Mouse (Mus musculus): ENCODE results near the gene Cul5. TPM values are rescaled to one million over a fixed set of nuclear protein-coding genes. Genes with fewer than 3 reads are reported as not detected.

Gene Cul5
- total and polyA plus RNA-seq, 3 experiments, result 6.1 to 45.4 (median 43.0) TPM

DNA sequence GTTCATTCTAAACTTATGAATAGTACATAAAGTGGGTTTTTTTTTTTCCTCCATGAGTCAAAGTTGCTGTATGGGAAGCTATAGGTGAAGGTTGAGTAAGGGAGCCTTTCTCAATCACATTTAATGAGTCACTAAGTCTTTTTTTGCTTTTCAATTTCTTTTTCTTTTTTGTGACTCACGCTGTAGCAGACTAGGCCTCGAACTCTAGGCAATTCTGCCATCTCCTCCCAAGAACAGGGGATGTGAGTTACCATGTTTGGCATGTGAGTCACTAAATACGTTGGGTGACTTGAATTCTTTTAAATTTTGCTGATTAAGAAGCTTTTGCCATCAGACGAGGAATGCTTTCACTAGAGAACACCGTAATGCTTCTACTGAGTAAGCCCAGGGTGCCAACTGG lies 26.0 kb upstream of the Cul5 start:
- no peak overlapping the region for H3K27ac ChIP-seq
- WGBS, result 75% methylated on average over 5 of the region's 5 CpGs
- H3K9ac ChIP-seq (ENCODE audit: low read depth, low read length), result no peak overlapping the region
- H3K79me2 ChIP-seq (replicated peaks; ENCODE audit: control insufficient read depth, insufficient read depth, low read length), result no peaks in the 10 kb centered on the region
- intact Hi-C loops (cut with DNase I), result no loop called here
- H3K4me1 ChIP-seq (ENCODE audit: control insufficient read depth, insufficient read depth, low read length), result no peaks in the 10 kb centered on the region
- H3K4me3 ChIP-seq, result no peak overlapping the region
- H3K27me3 ChIP-seq (ENCODE audit: control insufficient read depth, insufficient read depth, low read length), result no peaks in the 10 kb centered on the region
- TF ChIP-seq POLR2A (IDR thresholded peaks at IDR 0.05; ENCODE audit: insufficient read depth, low read depth, low read length), result no peak
- no peak for DNase-seq
- no peaks in the 10 kb centered on the region for H3K36me3 ChIP-seq (ENCODE audit: control insufficient read depth, insufficient read depth, low read length)

DNA sequence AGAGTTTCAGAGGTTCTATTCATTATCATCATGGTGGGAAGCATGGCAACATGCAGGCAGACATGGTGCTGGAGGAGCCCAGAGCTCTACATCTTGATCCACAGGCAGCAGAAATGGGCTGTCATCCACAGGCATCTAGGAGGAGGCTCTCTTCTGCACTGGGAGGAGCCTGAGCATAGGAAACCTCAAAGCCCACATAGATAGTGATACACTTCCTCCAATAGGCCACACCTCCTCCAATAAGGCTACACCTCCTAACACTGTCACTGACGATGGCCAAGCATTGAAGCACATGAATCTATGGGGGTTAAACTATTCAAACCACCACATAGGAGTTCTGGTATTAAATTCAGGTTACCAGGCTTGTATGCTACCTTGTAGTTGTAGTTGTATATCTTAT lies 23.9 kb upstream of the Cul5 start:
- H3K79me2 ChIP-seq (replicated peaks; ENCODE audit: control insufficient read depth, insufficient read depth, low read length), result no peaks in the 10 kb centered on the region
- no peak for TF ChIP-seq EP300 (IDR thresholded peaks at IDR 0.05; ENCODE audit: insufficient read depth, low read depth, low read length)
- no peak for TF ChIP-seq POLR2A (IDR thresholded peaks at IDR 0.05; ENCODE audit: insufficient read depth, low read depth, low read length)
- no peak for TF ChIP-seq CTCF (IDR thresholded peaks at IDR 0.05)
- WGBS, result 67% methylated on average over 1 of the region's 1 CpGs
- no peaks in the 10 kb centered on the region for H3K27me3 ChIP-seq (ENCODE audit: control insufficient read depth, insufficient read depth, low read length)
- H3K9ac ChIP-seq (ENCODE audit: low read depth, low read length), result no peak overlapping the region
- H3K4me1 ChIP-seq (ENCODE audit: control insufficient read depth, insufficient read depth, low read length), result no peaks in the 10 kb centered on the region
- no peaks in the 10 kb centered on the region for H3K36me3 ChIP-seq (ENCODE audit: control insufficient read depth, insufficient read depth, low read length)
- intact Hi-C loops (cut with DNase I), result no loop called here
- no peak overlapping the region for H3K4me3 ChIP-seq
- DNase-seq, result no peak
- no peak overlapping the region for H3K27ac ChIP-seq

DNA sequence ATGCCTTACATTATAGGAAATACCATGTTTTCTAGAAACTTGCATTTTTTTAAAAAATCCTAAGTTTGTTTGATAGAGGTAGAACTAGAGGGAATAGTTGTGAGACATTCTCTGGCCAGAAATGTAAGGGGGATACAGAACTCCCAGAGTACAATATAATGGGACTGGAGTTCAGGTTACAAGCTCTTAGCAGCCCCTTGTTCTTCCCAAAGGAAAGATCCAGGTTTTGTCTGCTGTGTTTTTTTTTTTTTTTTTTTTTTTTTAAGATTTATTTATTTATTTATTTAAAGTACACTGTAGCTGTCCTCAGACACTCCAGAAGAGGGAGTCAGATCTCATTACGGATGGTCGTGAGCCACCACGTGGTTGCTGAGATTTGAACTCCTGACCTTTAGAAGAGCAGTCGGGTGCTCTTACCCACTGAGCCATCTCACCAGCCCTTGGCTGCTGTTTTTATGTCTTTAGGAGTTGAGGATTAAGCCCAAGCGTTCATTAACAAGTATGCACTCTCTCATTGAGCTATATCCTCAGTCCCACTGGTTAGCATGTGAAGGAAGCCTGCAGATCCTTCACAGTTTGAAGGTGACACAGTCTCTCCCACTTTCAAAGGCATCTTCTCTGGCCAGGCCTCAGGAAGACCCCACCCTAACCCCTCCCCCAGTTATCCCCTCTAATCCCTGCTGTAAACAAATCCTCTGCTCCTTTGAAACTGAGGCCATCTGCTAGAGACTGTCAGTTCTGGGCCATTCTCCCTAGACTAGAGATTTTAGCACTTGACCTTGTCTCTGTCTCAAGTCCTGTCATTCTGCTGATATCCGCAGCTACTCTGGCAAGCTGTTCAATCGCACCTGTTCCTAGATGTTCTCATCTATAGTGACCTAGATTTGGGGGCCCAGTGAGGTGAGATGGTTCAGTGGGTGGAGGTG lies 22.2 kb upstream of the Cul5 start:
- DNase-seq, result no peak
- TF ChIP-seq POLR2A (IDR thresholded peaks at IDR 0.05; ENCODE audit: insufficient read depth, low read depth, low read length) (no peak), CTCF (IDR thresholded peaks at IDR 0.05) (no peak), EP300 (IDR thresholded peaks at IDR 0.05; ENCODE audit: insufficient read depth, low read depth, low read length) (no peak)
- Histone ChIP-seq H3K27me3 (ENCODE audit: control insufficient read depth, insufficient read depth, low read length) (no peaks in the 10 kb centered on the region), H3K4me3 (no peak overlapping the region), H3K79me2 (replicated peaks; ENCODE audit: control insufficient read depth, insufficient read depth, low read length) (no peaks in the 10 kb centered on the region), H3K4me1 (ENCODE audit: control insufficient read depth, insufficient read depth, low read length) (no peaks in the 10 kb centered on the region), H3K36me3 (ENCODE audit: control insufficient read depth, insufficient read depth, low read length) (no peaks in the 10 kb centered on the region), H3K27ac (no peak overlapping the region), H3K9ac (ENCODE audit: low read depth, low read length) (no peak overlapping the region)
- intact Hi-C loops (cut with DNase I), result no loop called here
- 40% methylated on average over 7 of the region's 7 CpGs for WGBS

DNA sequence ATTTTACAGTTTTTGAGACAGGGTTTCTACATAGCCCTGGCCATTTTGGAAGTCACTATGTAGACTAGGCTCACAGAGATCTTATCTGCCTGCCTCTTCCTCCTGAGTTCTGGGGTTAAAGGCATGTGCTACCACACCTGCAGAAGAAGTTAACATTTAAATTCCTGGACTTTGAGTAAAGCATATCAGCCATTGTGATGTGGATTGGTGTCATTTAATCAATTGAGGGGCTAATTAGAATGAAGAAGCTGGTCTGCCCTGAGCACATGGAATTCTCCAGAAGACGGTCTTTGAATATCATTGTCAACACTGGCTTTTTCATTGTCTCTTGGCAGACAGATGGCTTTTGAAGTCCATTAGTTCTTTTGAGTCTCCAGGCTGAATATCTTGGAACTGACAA lies 11.0 kb upstream of the Cul5 start:
- Histone ChIP-seq H3K36me3 (ENCODE audit: control insufficient read depth, insufficient read depth, low read length) (no peaks in the 10 kb centered on the region), H3K79me2 (replicated peaks; ENCODE audit: control insufficient read depth, insufficient read depth, low read length) (no peaks in the 10 kb centered on the region), H3K27ac (no peak overlapping the region), H3K27me3 (ENCODE audit: control insufficient read depth, insufficient read depth, low read length) (no peaks in the 10 kb centered on the region), H3K4me3 (no peak overlapping the region), H3K9ac (ENCODE audit: low read depth, low read length) (no peak overlapping the region), H3K4me1 (ENCODE audit: control insufficient read depth, insufficient read depth, low read length) (no peaks in the 10 kb centered on the region)
- 92% methylated on average over 1 of the region's 1 CpGs for WGBS
- intact Hi-C loops (cut with DNase I), result no loop called here
- TF ChIP-seq CTCF (IDR thresholded peaks at IDR 0.05), result no peak
- TF ChIP-seq EP300 (IDR thresholded peaks at IDR 0.05; ENCODE audit: insufficient read depth, low read depth, low read length), result no peak
- no peak for DNase-seq

DNA sequence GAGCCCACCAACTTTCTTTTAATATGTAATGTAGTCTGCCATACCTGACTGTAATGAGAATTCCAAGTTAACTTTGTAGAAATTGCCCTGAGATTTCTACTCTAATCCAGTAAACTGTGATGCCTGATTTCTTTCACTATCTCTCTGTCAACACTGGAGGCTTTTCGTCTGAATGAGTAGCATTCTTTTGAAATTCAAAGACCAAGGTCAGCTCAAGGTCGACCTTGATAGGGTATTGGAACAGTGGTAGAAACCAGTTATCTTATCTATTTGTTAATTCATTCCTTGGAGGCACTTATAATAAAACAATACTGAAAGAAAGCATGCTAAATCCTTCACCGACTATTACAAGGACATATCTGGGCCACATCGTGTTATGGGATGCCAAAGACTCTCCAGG lies 7.1 kb upstream of the Cul5 start:
- no peaks in the 10 kb centered on the region for H3K79me2 ChIP-seq (replicated peaks; ENCODE audit: control insufficient read depth, insufficient read depth, low read length)
- no peaks in the 10 kb centered on the region for H3K4me1 ChIP-seq (ENCODE audit: control insufficient read depth, insufficient read depth, low read length)
- H3K27ac ChIP-seq, result no peak overlapping the region; the same call in 1 of the 2 replicates
- no peak for TF ChIP-seq EP300 (IDR thresholded peaks at IDR 0.05; ENCODE audit: insufficient read depth, low read depth, low read length)
- no peak for TF ChIP-seq POLR2A (IDR thresholded peaks at IDR 0.05; ENCODE audit: insufficient read depth, low read depth, low read length)
- no peak for TF ChIP-seq CTCF (IDR thresholded peaks at IDR 0.05)
- H3K27me3 ChIP-seq (ENCODE audit: control insufficient read depth, insufficient read depth, low read length), result no peaks in the 10 kb centered on the region
- no peak overlapping the region for H3K9ac ChIP-seq (ENCODE audit: low read depth, low read length)
- no peak for DNase-seq
- H3K4me3 ChIP-seq, result no peak overlapping the region
- no peaks in the 10 kb centered on the region for H3K36me3 ChIP-seq (ENCODE audit: control insufficient read depth, insufficient read depth, low read length)
- intact Hi-C loops (cut with DNase I), result no loop called here
- 33% methylated on average over 4 of the region's 4 CpGs for WGBS

DNA sequence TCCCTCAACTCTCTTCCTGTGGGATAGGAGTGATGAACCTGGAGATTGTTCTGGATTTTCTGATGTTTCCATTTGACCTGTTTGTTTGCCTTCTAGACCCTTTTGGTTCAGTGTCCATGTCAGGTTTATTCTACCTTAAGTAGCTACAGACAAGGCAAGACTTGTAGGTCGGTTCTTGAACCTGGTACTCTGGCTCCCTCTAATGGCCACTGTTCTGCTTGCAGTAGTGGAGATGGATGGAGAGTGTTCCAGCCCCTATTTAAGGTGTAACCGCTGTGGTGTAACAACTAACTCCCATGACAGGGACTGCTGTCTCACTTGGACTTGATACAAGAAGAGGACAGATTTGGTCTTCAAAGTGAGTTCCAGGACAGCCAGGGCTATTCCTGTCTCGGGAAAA lies 3.8 kb upstream of the Cul5 start:
- no peaks in the 10 kb centered on the region for H3K36me3 ChIP-seq (ENCODE audit: control insufficient read depth, insufficient read depth, low read length)
- H3K79me2 ChIP-seq (replicated peaks; ENCODE audit: control insufficient read depth, insufficient read depth, low read length), result no peaks in the 10 kb centered on the region
- no peaks in the 10 kb centered on the region for H3K27me3 ChIP-seq (ENCODE audit: control insufficient read depth, insufficient read depth, low read length)
- H3K27ac ChIP-seq, result no peak overlapping the region
- intact Hi-C loops (cut with DNase I), result no loop called here
- DNase-seq, result peak; percentile 64 to 70
- WGBS, result 9% methylated on average over 3 of the region's 3 CpGs
- no peak overlapping the region for H3K4me3 ChIP-seq
- TF ChIP-seq CTCF (IDR thresholded peaks at IDR 0.05) (peak; percentile 91), EP300 (IDR thresholded peaks at IDR 0.05; ENCODE audit: insufficient read depth, low read depth, low read length) (0 out of 2 replicates have a peak, but pooled peaks have one; percentile 32), POLR2A (IDR thresholded peaks at IDR 0.05; ENCODE audit: insufficient read depth, low read depth, low read length) (no peak)
- H3K4me1 ChIP-seq (ENCODE audit: control insufficient read depth, insufficient read depth, low read length), result no peaks in the 10 kb centered on the region
- H3K9ac ChIP-seq (ENCODE audit: low read depth, low read length), result no peak overlapping the region
